Mouse (Mus musculus) layer of hippocampus, postnatal 10 days (tissue): ENCODE results near the gene Ifna1. TPM values are rescaled to one million over a fixed set of nuclear protein-coding genes. Genes with fewer than 3 reads are reported as not detected.
"Not testable (repeated sequence)": the region's sequence is repeated elsewhere in the genome, so short reads cannot be mapped to it uniquely, and the experiment has no call there.

ENCODE experiments used
- DNase-seq, 2 experiments: peaks; one replicate each; pipeline ENCODE4 v3.0.0; 2021; ENCODE audit warnings: low spot score in 2 of 2
- long read RNA-seq: library from polyadenylated mRNA; stranded (forward); transcript quantifications from one replicate; pipeline ENCODE4 v2.0.0, GENCODE M21; 2023
- total RNA-seq, 2 experiments: library from RNA; stranded (reverse); gene quantifications; 2 replicates each; pipeline ENCODE4 v1.2.3; 2021

Gene Ifna1
- total RNA-seq: not detected
- long read RNA-seq: 0 reads

DNA sequence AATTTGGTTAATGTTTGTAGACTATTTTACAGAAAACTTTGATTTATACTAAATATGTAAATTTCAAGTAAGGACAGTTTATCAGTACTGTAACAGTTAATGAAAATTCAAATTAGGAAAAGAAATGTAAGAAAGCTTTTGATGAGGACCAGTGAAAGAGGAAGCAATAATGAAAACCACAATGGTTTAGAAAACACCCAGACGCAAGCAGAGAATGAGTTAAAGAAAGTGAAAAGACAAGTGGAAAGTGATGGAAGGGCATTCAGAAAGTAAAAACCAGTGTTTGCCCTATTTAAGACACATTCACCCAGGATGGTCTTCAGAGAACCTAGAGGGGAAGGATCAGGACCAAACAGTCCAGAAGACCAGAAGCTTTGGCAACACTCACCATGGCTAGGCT is at the start of gene Ifna1:
Ifna1 (plus strand) TSS at position 390 of the 400 bp plus-strand sequence.
- no peak for DNase-seq

- DNase-seq: not testable (repeated sequence)
Observed at GRCm38 (mm10) chr4:88802954-88803353, 46.9 kb upstream of the Ifna1 start, which contains the start of gene Gm13287. Gene Gm13287, plus strand, starts transcription at chr4:88803254.

DNA sequence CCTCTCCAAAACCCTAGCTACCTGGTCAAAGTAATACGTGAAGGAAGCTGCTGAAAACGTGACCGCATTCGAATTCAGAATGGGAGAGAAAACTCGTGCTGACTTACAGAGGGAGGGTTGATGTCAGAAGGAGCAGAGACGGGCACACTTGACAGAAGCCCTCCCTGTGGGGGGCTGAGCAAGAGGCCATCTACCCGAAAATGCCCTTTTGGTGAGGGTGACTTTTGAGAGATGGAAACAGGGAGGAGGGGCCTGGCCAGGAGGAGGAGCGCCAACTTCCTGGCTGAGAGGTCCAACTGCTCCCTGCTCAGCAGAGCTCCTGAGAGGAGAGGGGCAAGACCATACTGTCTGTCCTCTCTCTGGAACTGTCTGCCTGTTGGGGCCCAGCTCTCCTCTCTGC is 44.7 kb upstream of the Ifna1 start, which contains the start of gene Gm13288:
Gm13288 (plus strand) TSS at position 301 of the 400 bp plus-strand sequence.
- DNase-seq: not testable (repeated sequence)

GRCm38 (mm10) chr4:88805761-88806160 is 44.1 kb upstream of the Ifna1 start:
- peak; percentile 4 to 14 for DNase-seq

DNA sequence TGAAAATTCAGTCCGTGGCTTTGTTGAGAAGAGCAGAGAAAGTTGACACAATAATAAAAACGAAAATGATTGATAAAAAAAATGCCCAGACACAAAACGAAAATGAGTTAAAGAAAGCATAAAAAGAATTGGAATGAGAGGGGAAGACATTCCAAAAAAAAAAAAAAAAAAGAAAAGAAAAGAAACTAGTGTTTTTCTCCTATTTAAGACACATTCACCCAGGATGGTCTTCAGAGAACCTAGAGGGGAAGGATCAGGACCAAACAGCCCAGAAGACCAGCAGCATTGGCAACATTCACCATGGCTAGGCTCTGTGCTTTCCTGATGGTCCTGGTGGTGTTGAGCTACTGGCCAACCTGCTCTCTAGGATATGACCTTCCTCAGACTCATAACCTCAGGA is 34.0 kb upstream of the Ifna1 start, which contains the start of gene Ifna7:
Ifna7 (plus strand) TSS at position 301 of the 400 bp plus-strand sequence.
- no peak for DNase-seq

DNA sequence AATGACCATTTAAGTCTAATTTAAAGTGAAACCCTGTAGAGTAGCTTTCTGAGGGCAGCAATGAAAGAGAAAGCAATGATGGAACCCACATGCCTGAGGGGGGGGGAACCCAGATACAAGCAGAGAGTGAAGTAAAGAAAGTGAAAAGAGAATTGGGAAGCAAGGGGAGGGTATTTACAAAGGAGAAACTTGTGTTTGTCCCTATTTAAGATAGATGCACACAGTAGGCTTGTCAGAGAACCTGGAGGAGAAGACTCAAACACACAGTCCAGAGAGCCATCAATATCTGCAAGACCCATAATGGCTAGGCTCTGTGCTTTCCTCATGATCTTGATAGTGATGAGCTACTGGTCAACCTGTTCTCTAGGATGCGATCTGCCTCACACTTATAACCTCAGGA is 30.2 kb upstream of the Ifna1 start, which contains the start of gene Ifna11:
Ifna11 (plus strand) TSS at position 301 of the 400 bp plus-strand sequence.
- no peak for DNase-seq

DNA sequence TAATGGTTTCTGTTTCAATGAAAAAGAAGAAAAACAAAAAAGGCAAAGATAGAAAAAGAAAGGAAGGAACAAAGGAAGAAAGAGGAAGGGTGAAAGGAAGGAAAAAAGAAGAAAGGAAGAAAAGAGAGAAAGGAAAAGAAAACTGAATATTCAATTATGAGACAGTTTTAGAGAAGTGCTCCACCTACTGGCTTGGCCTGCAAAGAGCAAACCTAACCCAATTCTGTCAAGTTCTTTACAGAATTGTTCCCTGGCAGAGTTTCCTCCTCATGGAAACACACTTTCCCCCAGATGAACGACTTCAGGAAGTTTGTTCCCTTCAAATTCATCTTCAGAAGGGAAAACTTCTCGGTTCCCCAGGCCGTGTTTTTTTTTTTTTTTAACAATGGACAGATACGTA is 26.9 kb upstream of the Ifna1 start:
- DNase-seq: peak; percentile 5 to 26

DNA sequence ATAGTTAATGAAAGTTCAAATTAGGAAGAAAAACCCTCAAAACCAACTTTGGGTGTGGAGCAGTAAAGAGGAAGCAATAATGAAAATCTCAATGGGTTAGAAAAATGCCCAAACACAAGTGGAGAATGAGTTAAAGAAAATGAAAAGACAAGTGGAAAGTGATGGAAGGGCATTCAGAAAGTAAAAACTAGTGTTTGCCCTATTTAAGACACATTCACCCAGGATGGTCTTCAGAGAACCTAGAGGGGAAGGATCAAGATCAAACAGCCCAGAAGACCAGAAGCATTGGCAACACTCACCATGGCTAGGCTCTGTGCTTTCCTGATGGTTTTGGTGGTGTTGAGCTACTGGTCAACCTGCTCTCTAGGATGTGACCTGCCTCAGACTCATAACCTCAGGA is 22.8 kb upstream of the Ifna1 start, which contains the start of gene Ifna6:
Ifna6 (plus strand) TSS at position 301 of the 400 bp plus-strand sequence.
- not testable (repeated sequence) for DNase-seq

DNA sequence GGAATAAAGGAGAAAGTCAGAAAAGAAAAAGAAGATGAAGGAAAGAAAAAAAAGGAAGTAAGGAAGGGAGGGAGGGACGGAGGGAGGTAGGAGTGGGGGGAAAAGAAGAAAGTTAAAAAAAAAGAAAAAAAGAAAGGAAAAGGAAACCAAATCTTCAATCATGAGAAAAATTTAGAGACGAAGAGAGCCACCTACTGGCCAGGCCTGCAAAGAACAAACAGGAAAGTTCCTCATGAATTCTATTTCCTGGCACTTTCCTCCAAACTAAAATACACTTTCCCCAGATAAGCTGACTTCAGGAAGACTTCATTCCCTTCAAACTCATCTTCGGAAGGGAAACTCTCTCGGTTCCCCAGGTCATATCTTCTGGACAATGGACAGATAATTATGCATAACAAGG is 19.4 kb upstream of the Ifna1 start:
- peak; percentile 47 to 54 for DNase-seq

GRCm38 (mm10) chr4:88835225-88835624 is 14.7 kb upstream of the Ifna1 start, which contains the start of gene Ifna5:
Gene Ifna5, plus strand, starts transcription at chr4:88835525.
- not testable (repeated sequence) for DNase-seq

DNA sequence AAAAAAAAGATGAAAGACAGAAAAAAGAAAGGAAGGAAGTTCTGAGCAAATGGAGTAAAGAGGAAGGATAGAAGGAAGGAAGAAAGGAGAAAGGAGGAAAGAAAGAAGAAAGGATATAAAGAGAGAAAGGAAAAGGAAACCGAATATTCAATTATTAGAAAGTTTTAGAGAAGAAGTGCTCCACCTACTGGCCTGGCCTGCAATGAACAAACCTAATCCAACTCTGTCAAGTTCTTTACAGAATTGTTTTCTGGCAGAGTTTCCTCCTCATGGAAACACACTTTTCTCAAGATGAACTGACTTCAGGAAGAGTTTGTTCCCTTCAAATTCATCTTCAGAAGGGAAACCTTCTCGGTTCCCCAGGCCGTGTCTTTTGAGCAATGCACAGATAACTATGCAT is 11.1 kb upstream of the Ifna1 start:
- DNase-seq: peak in 1 of 2 experiments; percentile 14

GRCm38 (mm10) chr4:88840058-88840457 is 9.8 kb upstream of the Ifna1 start:
- DNase-seq: no peak

DNA sequence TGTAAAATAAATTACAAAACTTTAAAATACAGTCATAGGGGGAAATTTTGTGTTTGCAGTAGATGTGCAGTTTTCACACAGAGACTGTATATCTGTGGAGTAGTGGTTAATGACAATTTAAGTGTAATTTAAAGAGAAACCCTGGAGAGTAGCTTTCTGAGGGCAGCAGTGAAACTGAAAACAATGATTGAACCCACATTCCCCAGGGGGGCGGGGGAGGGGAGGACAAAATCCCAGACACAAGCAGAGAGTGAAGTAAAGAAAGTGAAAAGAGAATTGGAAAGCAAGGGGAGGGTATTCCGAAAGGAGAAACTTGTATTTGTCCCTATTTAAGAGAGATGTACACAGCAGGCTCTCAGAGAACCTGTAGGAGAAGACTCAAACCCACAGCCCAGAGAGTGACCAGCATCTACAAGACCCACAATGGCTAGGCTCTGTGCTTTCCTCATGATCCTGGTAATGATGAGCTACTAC is 8.4 kb upstream of the Ifna1 start, which contains the start of gene Ifna4:
Ifna4 (plus strand) TSS at position 424 of the 474 bp plus-strand sequence.
- no peak for DNase-seq

DNA sequence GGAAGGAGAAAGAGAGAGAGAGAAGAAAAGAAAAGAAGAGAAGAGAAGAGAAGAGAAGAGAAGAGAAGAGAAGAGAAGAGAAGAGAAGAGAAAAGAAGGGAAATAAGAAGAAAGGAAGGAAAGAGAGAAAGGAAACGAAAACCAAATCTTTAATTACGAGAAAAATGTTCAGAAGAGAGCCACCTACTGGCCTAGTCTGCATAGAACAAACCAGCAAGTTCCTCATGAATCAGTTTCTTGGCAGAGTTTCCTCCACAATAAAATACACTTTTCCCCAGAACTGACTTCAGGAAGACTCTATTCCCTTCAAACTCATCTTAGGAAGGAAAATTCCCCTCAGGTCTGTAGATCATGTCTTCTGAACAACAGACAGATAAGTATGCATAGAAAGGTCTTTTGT is 4.6 kb upstream of the Ifna1 start:
- DNase-seq: no peak

GRCm38 (mm10) chr4:88851026-88851763 is 1.3 kb downstream of the Ifna1 start:
- DNase-seq: no peak

GRCm38 (mm10) chr4:88859214-88859613 is 9.3 kb downstream of the Ifna1 start:
- no peak for DNase-seq

DNA sequence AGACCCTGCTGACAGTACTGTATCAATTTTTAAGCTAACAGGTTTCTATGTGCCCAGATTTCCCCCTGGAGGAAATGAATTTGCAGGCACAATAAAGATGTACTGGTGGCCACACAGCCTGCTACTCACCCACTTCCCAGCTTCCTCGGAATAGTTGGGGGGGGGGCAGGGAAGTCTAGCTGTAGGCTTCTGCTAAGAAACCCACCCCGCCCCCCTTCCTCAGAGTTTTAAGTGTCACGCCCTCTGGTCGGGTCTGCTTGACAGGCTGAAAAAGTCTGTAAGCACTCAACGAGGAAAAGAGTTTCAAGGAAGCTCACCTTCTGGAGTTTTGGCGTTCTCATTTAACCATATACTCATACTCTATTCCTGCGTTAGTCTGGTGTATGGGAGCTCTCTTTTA is 13.4 kb downstream of the Ifna1 start:
- DNase-seq: no peak

GRCm38 (mm10) chr4:88864599-88864998 is 14.7 kb downstream of the Ifna1 start:
- no peak for DNase-seq

DNA sequence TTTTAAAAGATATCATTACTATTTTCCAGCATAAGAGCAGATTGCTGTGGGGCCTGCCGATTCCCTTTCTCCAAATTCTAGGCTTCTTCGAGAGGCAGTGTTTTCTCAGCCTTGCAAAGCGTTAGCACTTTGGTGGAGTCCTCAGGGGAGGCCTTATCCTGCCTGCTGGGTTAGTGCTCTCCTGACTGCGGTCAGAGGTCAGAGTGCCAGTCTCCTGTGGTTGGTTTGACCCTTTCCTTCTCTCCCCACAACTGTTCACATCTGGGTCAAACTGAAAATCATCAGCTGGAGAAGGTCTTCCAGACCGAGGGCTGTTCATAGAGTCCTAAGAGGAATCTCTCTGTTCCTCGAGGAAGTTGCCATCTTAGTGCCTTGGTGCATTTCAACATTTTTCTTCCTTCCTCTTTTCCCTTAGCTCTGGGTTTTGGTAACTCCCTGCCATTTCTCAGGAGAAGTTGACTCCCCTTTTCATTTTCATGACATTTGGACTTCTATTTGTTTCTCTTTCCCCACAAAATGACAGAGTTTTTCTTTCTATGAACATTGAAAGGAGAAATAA is 15.2 kb downstream of the Ifna1 start:
- no peak for DNase-seq

GRCm38 (mm10) chr4:88867366-88867925 is 17.6 kb downstream of the Ifna1 start:
- DNase-seq: peak; percentile 82 to 88
